Mouse (Mus musculus) 3T3-L1 (cell line): ENCODE data around the gene Gng2.
A peak's percentile ranks its signal among the peaks of the same experiment; 100 is the strongest.
"Not testable (repeated sequence)": the region's sequence is repeated elsewhere in the genome, so short reads cannot be mapped to it uniquely, and the experiment has no call there.

ENCODE experiments used
- DNase-seq: peaks from one replicate; pipeline ENCODE4 v3.0.0-alpha.2; 2015; ENCODE audit warnings: low read depth, low spot score

Gng2 gene

GRCm38 (mm10) chr14:19938545-19938944 is 38.9 kb downstream of the Gng2 start:
- no peak for DNase-seq

GRCm38 (mm10) chr14:19935084-19935483 is 42.3 kb downstream of the Gng2 start:
- DNase-seq: no peak

- DNase-seq: no peak
Measured at GRCm38 (mm10) chr14:19933314-19933713, 44.1 kb downstream of the Gng2 start.

GRCm38 (mm10) chr14:19927879-19928278 is 49.5 kb downstream of the Gng2 start:
- DNase-seq: no peak

GRCm38 (mm10) chr14:19927156-19927555 is 50.3 kb downstream of the Gng2 start:
- no peak for DNase-seq

DNA sequence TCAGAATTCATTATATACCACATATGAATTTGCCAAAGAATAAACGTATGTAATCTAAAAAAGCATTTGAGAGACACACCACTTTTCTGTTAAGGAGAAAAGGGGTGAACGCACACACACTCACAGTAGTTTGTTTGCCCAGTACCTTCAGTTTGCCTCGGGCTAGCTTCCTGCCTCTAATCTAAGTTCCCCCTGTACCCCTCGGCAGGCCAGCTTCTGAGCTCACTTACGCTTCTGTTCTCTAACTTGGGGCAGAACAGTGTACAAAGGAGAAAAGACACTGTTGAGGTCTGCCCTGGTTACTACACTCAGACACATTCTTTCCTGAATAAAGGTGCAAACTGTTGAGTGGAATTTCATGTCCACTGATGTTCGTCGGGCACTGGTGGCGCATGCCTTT is 51.1 kb downstream of the Gng2 start:
- no peak for DNase-seq

GRCm38 (mm10) chr14:19925157-19925556 is 52.3 kb downstream of the Gng2 start:
- no peak for DNase-seq

DNA sequence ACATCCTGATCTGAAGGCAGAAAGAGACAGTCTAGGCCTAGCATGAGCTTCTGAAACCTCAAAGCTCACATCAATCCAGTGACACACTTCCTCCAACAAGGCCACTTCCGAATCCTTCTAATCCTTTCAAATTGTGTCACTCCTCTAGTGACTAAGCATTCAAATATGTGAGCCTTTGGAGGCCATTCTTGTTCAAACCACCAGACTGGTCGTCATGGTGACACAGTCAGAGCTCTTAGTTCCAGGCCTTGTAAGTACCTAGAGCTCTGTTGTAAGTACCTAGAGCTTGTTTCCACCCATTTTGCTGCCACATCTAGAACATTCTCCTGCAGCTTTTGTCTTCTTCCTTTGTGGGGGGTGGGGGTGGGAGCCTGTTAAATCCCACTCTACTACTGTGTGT is 53.3 kb downstream of the Gng2 start:
- DNase-seq: peak; percentile 33

GRCm38 (mm10) chr14:19920254-19920691 is 57.2 kb downstream of the Gng2 start:
- DNase-seq: no peak

DNA sequence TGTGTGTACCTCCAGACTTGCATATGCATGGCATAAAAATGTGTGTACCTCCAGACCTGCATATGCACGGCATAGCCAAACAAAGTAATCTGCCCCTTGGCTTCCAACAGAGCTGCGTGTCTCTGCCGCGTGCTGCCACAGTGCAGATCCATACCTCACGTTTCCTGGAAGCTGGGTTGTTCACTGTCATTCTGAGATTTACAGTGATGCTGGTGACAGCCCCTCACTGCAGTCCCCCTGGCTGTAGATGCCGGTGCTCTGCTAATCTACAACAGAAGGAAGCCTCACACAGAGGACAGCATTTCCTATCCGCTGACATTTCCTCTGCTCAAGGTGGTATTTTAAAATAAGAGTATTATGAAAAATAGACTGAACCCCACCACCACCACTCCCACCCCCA is 57.6 kb downstream of the Gng2 start:
- no peak for DNase-seq

- DNase-seq: no peak
Measured at GRCm38 (mm10) chr14:19917534-19917933, 59.9 kb downstream of the Gng2 start.

GRCm38 (mm10) chr14:19916315-19916714 is 61.1 kb downstream of the Gng2 start:
- no peak for DNase-seq

- DNase-seq: peak; percentile 67
Measured at GRCm38 (mm10) chr14:19912891-19913290, 64.5 kb downstream of the Gng2 start.

GRCm38 (mm10) chr14:19905615-19906014 is 71.8 kb downstream of the Gng2 start:
- peak; percentile 12 for DNase-seq

DNA sequence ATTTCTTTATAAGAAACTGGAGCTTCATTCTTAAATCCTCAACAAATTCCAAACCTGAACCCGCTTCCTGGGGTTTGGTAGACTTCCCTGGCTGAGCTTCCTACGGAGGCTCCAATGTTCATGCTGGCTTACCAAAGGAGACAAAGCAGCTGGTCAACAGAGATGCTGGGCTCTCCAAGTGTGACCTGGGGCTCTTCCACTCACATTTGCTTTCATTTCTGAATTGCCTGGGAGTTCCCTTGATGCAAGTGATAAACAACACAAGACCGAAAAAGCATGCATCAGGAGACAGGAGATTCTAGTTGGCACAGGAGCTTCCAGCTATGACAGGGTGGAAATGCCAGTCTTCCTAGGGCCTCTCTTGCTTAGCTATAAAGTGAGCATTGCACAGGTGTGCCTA is 72.6 kb downstream of the Gng2 start:
- DNase-seq: no peak

DNA sequence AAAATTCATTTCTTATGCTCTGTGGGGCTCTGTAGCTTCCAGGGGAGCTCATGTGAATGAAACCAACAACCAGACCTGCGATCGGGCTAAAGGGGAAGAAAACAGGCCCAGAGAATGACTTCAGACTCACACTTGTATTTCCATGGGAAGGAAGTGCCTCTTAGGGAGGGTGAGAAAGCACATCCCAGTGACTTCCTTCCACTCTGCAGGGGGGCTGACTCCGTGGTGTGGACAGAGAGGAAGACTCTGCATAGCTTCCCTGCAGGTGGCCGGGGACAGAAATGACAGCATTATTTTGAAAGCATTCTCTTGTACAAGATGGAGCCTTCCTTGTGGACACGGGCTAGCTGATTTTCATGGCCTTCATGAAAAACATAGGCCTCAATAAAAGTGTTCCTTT is 73.4 kb downstream of the Gng2 start:
- DNase-seq: no peak

- DNase-seq: no peak
Measured at GRCm38 (mm10) chr14:19900492-19900891, 76.9 kb downstream of the Gng2 start.

GRCm38 (mm10) chr14:19887569-19887968 is 89.9 kb downstream of the Gng2 start:
- DNase-seq: no peak

DNA sequence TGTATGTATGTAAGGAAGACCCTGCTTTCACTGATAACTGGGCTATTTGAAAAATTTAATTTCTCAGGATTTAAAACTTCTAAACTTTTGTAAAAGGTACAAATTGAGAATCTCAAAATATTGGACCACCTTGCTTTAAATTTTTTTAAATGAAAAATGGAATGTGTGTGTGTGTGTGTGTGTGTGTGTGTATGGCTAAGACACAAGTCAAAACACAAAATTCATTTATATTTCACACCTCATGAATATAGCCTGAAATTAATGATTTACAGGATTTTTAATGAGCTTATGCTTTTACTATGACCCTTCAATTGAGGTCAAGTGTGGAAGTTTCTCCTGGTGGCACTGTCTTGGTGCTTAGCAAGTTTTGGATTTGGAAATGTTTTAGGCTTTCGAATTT is 93.0 kb downstream of the Gng2 start:
- not testable (repeated sequence) for DNase-seq

GRCm38 (mm10) chr14:19874201-19874807 is 103.1 kb downstream of the Gng2 start:
- no peak for DNase-seq

DNA sequence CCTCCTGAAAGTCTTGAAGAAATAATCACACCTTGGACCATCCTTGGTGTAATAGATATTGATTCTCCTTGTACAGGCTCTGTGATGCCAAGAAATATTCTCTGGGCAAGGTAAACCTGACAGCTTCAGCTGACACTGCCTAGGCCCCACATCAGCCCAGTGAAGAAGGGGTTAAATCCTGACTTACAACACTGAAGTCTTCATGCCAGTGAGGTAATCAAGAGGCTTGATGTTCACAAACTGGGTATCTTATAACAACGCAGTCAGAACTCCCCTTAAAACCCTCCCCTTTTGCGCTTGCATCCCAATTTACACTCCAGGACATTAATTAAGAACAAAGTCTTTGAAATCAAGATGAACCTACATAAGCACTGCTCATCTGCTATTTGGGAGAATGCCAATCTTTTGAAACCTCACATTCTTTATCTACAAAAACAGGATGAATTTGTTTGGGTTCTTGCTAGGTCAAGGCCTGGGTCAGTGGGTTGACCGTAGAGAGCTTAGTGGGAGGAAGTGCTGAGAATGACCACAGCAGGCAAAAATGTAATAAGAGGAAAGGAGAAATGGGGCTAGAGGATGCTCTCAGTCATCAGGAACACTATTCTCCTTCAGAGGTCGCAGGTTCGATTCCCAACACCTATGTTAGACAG is 110.0 kb downstream of the Gng2 start:
- DNase-seq: no peak

DNA sequence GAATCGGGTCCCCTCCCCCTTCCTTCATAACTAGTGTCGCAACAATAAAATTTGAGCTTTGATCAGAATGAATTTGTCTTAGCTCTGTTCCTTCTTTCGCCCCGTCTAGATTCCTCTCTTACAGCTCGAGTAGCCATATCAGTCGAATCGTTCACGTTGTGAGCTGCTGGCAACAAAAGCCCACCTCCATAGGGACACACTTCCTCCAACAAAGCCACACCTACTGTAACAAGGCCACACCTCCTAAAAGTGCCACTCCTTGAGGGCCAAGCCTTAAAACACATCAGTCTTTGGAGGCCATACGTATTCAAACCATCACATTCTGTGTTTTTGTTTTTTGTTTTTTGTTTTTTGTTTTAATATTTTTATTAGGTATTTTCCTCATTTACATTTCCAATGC is 112.3 kb downstream of the Gng2 start:
- not testable (repeated sequence) for DNase-seq

DNA sequence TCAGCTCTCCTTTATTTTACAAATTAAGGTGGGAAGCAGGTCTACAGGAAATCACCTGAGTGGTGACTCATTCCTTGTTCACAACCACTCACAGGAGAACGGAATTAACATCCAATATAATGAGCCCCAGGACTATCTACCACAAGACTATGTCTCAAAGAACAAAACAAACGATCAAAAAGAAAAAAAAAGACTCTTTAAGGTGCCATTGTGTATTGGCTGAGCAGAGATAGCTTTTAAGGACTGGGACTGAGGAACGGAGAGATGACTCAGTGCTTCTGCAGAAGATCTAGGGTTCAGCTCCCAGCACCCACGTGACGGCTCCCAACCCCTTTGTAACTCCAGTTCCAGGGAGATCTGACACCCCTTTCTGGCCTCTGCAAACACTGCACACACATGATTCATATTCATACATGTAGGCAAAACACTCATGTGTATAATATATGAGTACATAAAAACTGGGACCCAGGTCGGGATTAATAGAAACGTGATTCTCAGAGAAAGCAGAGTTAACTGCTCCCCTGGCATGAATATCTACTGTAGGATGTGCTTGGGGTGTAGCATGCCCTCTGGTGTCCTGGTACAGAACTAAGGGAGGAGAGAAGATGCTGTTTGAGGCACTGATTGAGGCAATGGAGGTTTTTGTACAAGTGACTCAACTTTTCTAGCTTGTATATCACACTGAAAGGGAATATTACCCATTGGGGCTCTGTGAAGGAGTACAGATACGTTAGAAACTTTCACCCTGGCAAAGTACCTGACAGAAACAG is 115.9 kb downstream of the Gng2 start:
- no peak for DNase-seq
